Mouse (Mus musculus) T-cell, adult 2 months (primary cell): ENCODE data around the gene Pdik1l.
"Not testable (repeated sequence)": the region's sequence is repeated elsewhere in the genome, so short reads cannot be mapped to it uniquely, and the experiment has no call there.

Experiments used
- DNase-seq: peaks from one replicate; pipeline ENCODE4 v3.0.0; 2022; ENCODE audit warnings: low spot score

Pdik1l gene

GRCm38 (mm10) chr4:134298626-134299497, 11.2 kb upstream of the Pdik1l start:
- no peak for DNase-seq

- no peak for DNase-seq
These were observed 9.7 kb upstream of the Pdik1l start for GRCm38 (mm10) chr4:134297369-134297768.

GRCm38 (mm10) chr4:134296523-134296922, 8.8 kb upstream of the Pdik1l start:
- DNase-seq, result no peak

GRCm38 (mm10) chr4:134296096-134296495, 8.4 kb upstream of the Pdik1l start:
- DNase-seq, result not testable (repeated sequence)

- DNase-seq, result no peak
These were observed 6.0 kb upstream of the Pdik1l start for GRCm38 (mm10) chr4:134293692-134294163.

- no peak for DNase-seq
These were observed 5.5 kb upstream of the Pdik1l start for GRCm38 (mm10) chr4:134293061-134293691.

- peak; percentile 77 for DNase-seq
These were observed 4.4 kb upstream of the Pdik1l start for GRCm38 (mm10) chr4:134292067-134292466.

- DNase-seq, result no peak
These were observed 932 bp upstream of the Pdik1l start for GRCm38 (mm10) chr4:134288397-134289256.

- DNase-seq, result peak; percentile 97
These were observed 529 bp downstream of the Pdik1l start for GRCm38 (mm10) chr4:134287168-134287564.

GRCm38 (mm10) chr4:134286226-134287167, 1.2 kb downstream of the Pdik1l start:
- peak; percentile 10 for DNase-seq

- no peak for DNase-seq
These were observed 2.8 kb downstream of the Pdik1l start for GRCm38 (mm10) chr4:134284942-134285341.

GRCm38 (mm10) chr4:134273417-134274345, 14.0 kb downstream of the Pdik1l start:
- DNase-seq, result peak; percentile 82

GRCm38 (mm10) chr4:134272731-134273416, 14.8 kb downstream of the Pdik1l start:
- DNase-seq, result no peak

- DNase-seq, result no peak
These were observed 15.7 kb downstream of the Pdik1l start for GRCm38 (mm10) chr4:134271979-134272378.

- DNase-seq, result peak; percentile 24
These were observed 18.1 kb downstream of the Pdik1l start for GRCm38 (mm10) chr4:134269622-134270021.

- no peak for DNase-seq
These were observed 19.5 kb downstream of the Pdik1l start for GRCm38 (mm10) chr4:134268102-134268655.

- no peak for DNase-seq
These were observed 21.7 kb downstream of the Pdik1l start for GRCm38 (mm10) chr4:134265860-134266585.

- peak; percentile 25 for DNase-seq
These were observed 24.5 kb downstream of the Pdik1l start for GRCm38 (mm10) chr4:134263191-134263590.
